Mouse (Mus musculus) kidney, postnatal 0 days (tissue): ENCODE measurements around the gene Iqsec1. TPM values are rescaled to one million over a fixed set of nuclear protein-coding genes. Genes with fewer than 3 reads are reported as not detected.
A peak's percentile ranks its signal among the peaks of the same experiment; 100 is the strongest.

Experiments
- ATAC-seq: fragments of 200-750 bp; cut with Nextera tagmentation; replicated peaks from 2 replicates; pipeline ENCODE4 v1.8.0; 2017; ENCODE audit warnings: low read depth, moderate number of reproducible peaks, moderate TSS enrichment, moderate library complexity; ENCODE audit not compliant: low FRiP score
- DNase-seq: peaks from one replicate; pipeline ENCODE4 v3.0.0-alpha.2; 2016; ENCODE audit warnings: low spot score
- H3K27ac ChIP-seq: fragments of 300-500 bp; sonication (generic); 2 replicates; pipeline ENCODE4 v1.5.1; 2014; ENCODE audit warnings: mild to moderate bottlenecking
- H3K27me3 ChIP-seq: fragments of 300-500 bp; sonication (generic); 2 replicates; pipeline ENCODE4 v1.6.1; 2014; ENCODE audit warnings: low read length, mixed read lengths; ENCODE audit not compliant: insufficient read depth
- H3K36me3 ChIP-seq: fragments of 300-500 bp; sonication (generic); 2 replicates; pipeline ENCODE4 v1.6.1; 2014; ENCODE audit warnings: low read length, mixed read lengths; ENCODE audit not compliant: insufficient read depth
- H3K4me1 ChIP-seq: fragments of 300-500 bp; sonication (generic); replicated peaks from 2 replicates; pipeline ENCODE4 v1.6.1; 2014; ENCODE audit warnings: antibody characterized with exemption, low read length, mixed read lengths; ENCODE audit not compliant: insufficient read depth
- H3K4me2 ChIP-seq: fragments of 300-500 bp; sonication (generic); 2 replicates; pipeline ENCODE4 v1.6.1; 2014; ENCODE audit warnings: mild to moderate bottlenecking, low read length, moderate library complexity, mixed read lengths
- H3K4me3 ChIP-seq: fragments of 300-500 bp; sonication (generic); replicated peaks from 2 replicates; pipeline ENCODE4 v1.5.1; 2014; ENCODE audit warnings: low read depth, low read length
- H3K9ac ChIP-seq: fragments of 300-500 bp; sonication (generic); 2 replicates; pipeline ENCODE4 v1.6.1; 2014; ENCODE audit warnings: low read depth, low read length
- H3K9me3 ChIP-seq: fragments of 300-500 bp; sonication (generic); replicated peaks from 2 replicates; pipeline ENCODE4 v1.6.1; 2016; ENCODE audit warnings: low read length, inconsistent platforms, mixed read lengths
- CTCF ChIP-seq: IDR thresholded peaks from 2 replicates; pipeline ENCODE4 v1.5.1; 2016; ENCODE audit warnings: antibody characterized with exemption, low read depth, mild to moderate bottlenecking, moderate library complexity
- WGBS: fragments of 180-500 bp; shearing (Covaris S2); extraction: QIAGEN DNeasy Blood & Tissue Kit; methylation state at CpG from one replicate; pipeline ENCODE4 v1.1.7; 2014; 5-methylcytosine and 5-hydroxymethylcytosine counted together
- polyA plus RNA-seq: library from polyadenylated mRNA; unstranded; fragments of >200 nt; fragmentation: Nextera tagmentation; extraction: Ambion mirVana; gene quantifications from 2 replicates; pipeline ENCODE4 v1.2.1, GENCODE M21; 2015

Iqsec1 gene
- polyA plus RNA-seq, 1 experiment from 2014 or later = 12.3 TPM

GRCm38 (mm10) chr6:90741056-90741420 is 247.4 kb downstream of the Iqsec1 start:
- Histone ChIP-seq H3K27me3 (no peaks in the 10 kb centered on the region), H3K9me3 (no peaks in the 10 kb centered on the region), H3K9ac (no peak overlapping the region), H3K4me3 (no peak overlapping the region), H3K4me1 (no peaks in the 10 kb centered on the region), H3K27ac (no peak overlapping the region), H3K36me3 (no peaks in the 10 kb centered on the region), H3K4me2 (no peak overlapping the region)
- 87% methylated on average over 4 of the region's 4 CpGs for WGBS
- DNase-seq = no peak
- no peak for ATAC-seq
- no peak for TF ChIP-seq CTCF

- 54% methylated on average over 4 of the region's 4 CpGs for WGBS
These were observed 248.0 kb downstream of the Iqsec1 start for GRCm38 (mm10) chr6:90740348-90741055.

GRCm38 (mm10) chr6:90737376-90737775 is 251.1 kb downstream of the Iqsec1 start:
- Histone ChIP-seq H3K27me3 (no peaks in the 10 kb centered on the region), H3K27ac (peak overlapping the region; percentile 85; the same call in 1 of the 2 replicates), H3K9me3 (no peaks in the 10 kb centered on the region), H3K4me1 (no peaks in the 10 kb centered on the region; the same call in 1 of the 2 replicates), H3K4me2 (peak overlapping the region; percentile 92), H3K9ac (0 out of 2 replicates have a peak overlapping the region, but pooled peaks have one; percentile 47), H3K36me3 (no peaks in the 10 kb centered on the region), H3K4me3 (peak overlapping the region; percentile 85)
- TF ChIP-seq CTCF = peak; percentile 100
- peak; percentile 97 for DNase-seq
- ATAC-seq = peak; percentile 70
- 2% methylated on average over 12 of the region's 12 CpGs for WGBS

More at GRCm38 (mm10) chr6:90740348-90741055, 248.0 kb downstream of the Iqsec1 start:
- ATAC-seq (no peak), DNase-seq (no peak)
- H3K4me1 ChIP-seq = no peaks in the 10 kb centered on the region; the same call in 1 of the 2 replicates
- H3K27me3 ChIP-seq = no peaks in the 10 kb centered on the region
- no peaks in the 10 kb centered on the region for H3K36me3 ChIP-seq
- no peak overlapping the region for H3K4me2 ChIP-seq
- H3K9ac ChIP-seq = no peak overlapping the region
- no peak overlapping the region for H3K27ac ChIP-seq
- TF ChIP-seq CTCF = no peak
- H3K4me3 ChIP-seq = no peak overlapping the region
- no peaks in the 10 kb centered on the region for H3K9me3 ChIP-seq

GRCm38 (mm10) chr6:90736691-90737245 is 251.7 kb downstream of the Iqsec1 start:
- WGBS = under 1% methylated on average over 44 of the region's 52 CpGs
- Histone ChIP-seq H3K9me3 (no peaks in the 10 kb centered on the region), H3K27me3 (no peaks in the 10 kb centered on the region), H3K36me3 (no peaks in the 10 kb centered on the region), H3K27ac (peak overlapping the region; percentile 85), H3K4me3 (peak overlapping the region; percentile 85), H3K9ac (peak overlapping the region; percentile 81), H3K4me1 (no peaks in the 10 kb centered on the region; the same call in 1 of the 2 replicates), H3K4me2 (peak overlapping the region; percentile 92)
- ATAC-seq (peak; percentile 45), DNase-seq (no peak)
- TF ChIP-seq CTCF = no peak

GRCm38 (mm10) chr6:90736074-90736672 is 252.3 kb downstream of the Iqsec1 start:
- peak overlapping the region; percentile 85 for H3K27ac ChIP-seq

GRCm38 (mm10) chr6:90735396-90736036 is 253.0 kb downstream of the Iqsec1 start:
- ATAC-seq = peak; percentile 18; the same call in 1 of the 2 replicates
- peaks cover 6% of the 10 kb centered on the region; the same call in 1 of the 2 replicates for H3K4me1 ChIP-seq
- no peaks in the 10 kb centered on the region for H3K36me3 ChIP-seq
- peak overlapping the region; percentile 85 for H3K4me3 ChIP-seq
- H3K9me3 ChIP-seq = no peaks in the 10 kb centered on the region
- H3K9ac ChIP-seq = peak overlapping the region; percentile 81
- no peaks in the 10 kb centered on the region for H3K27me3 ChIP-seq
- peak overlapping the region; percentile 85 for H3K27ac ChIP-seq
- DNase-seq = no peak
- 34% methylated on average over 4 of the region's 4 CpGs for WGBS
- peak overlapping the region; percentile 92 for H3K4me2 ChIP-seq
- TF ChIP-seq CTCF = no peak

More at GRCm38 (mm10) chr6:90736074-90736672, 252.3 kb downstream of the Iqsec1 start:
- ATAC-seq = peak; percentile 70
- peak overlapping the region; percentile 92 for H3K4me2 ChIP-seq
- 1% methylated on average over 51 of the region's 69 CpGs for WGBS
- peak overlapping the region; percentile 81 for H3K9ac ChIP-seq
- no peak for TF ChIP-seq CTCF
- H3K27me3 ChIP-seq = no peaks in the 10 kb centered on the region
- peak overlapping the region; percentile 85 for H3K4me3 ChIP-seq
- no peaks in the 10 kb centered on the region for H3K36me3 ChIP-seq
- H3K4me1 ChIP-seq = peaks cover 5% of the 10 kb centered on the region; the same call in 1 of the 2 replicates
- H3K9me3 ChIP-seq = no peaks in the 10 kb centered on the region
- peak; percentile 71 for DNase-seq
